Mouse (Mus musculus): ENCODE measurements at regions not wholly inside any gene's neighbourhood (a gene's known extent, or its start where the extent isn't known, plus 50 kb on each side); places are given as distances from the start of the nearest gene placed in this dataset.
"Not testable (repeated sequence)": the region's sequence is repeated elsewhere in the genome, so short reads cannot be mapped to it uniquely, and the experiment has no call there.

DNA sequence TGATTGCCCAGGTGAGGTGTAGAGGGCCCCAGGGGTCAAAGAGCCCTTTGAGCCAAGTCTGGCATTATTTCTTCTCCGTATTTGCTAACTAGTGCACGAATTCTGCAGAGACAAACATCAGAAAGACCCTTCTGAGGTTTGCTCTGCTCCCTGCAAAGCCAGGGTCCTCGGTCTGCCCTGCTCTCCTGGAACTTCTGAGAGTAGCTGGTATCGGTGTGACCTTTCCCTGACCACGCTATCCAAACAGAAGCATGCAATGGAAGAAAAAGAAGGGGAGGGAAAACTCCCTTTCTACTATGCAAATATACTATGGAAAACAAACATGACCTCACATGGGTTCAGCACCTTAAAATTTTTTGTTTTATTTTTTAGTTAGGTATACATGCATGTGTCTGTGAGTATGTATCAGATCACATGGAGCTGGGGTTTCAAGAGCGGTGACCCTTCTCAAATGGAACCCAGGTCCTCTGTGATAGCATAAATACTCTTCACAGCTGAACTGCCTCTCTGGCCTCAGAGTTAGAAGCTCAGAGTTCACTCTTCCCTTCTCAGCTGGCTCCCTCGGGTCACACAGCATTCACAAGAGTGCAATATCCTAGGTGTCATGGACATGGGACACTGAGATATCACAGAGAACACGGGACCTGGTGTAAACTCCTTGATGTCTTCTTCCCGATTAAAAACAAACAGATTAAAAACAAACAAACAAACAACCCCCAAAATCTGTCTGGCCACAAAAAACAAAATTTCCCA, 144.7 kb downstream of the Bcl2l11 start:
- DNase-seq: no peak

DNA sequence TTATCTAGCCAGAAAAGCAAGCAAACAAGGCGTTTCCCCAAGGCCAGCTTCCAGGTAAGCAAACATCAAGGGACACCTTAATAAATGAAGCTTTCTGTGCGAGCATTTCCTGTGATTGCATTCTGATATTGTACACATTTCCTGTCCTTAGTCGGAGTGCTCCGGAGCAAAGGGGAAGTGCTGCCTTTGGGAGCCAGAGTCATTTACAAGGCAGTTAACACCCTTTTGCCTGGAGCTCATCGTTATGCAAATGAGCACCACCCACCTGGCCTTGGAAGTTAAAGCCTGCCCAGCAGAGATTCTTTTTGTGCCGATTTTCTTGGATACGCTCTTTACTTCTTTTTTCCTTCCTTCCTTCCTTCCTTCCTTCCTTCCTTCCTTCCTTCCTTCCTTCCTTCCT, 147.0 kb downstream of the Bcl2l11 start:
- DNase-seq: no peak

DNA sequence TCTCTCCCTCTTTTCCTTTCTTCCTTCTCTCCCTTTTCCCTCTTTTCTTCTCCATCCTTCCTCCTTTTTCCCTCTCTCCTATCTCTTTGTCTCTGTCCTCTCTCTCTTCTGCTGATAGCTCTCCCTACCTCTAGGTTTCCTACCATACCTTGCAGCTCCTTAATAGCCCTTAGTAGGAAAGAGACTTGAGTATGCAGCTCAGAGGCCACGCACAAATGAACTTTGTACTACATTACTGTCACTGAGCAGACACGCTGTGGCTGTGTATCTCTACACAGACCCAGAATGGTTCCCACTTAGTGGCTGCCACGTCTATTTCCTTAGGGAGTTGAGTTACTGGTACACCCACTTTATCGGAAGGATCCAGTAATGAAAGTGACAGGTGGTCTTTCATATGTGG, 147.5 kb downstream of the Bcl2l11 start:
- no peak for DNase-seq

DNA sequence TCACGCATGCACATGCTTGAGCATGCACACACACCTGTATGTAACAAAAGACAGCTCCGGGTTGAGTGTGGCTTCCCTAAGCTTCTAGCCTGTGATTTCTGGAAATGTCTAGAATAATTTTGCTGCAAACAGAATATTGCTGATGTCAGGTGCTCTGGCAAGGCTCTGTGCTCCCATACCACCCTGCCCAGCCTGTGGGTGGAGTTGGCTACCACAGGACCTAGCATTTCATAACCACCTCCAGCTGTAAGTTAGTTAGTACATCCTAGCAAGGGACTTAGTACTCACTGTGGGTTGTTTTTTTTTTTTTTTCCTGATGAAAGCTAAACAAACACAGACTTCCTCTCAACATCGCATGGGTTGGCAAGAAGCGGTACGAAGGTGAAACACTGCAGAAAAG, 150.5 kb downstream of the Bcl2l11 start:
- DNase-seq: no peak

DNA sequence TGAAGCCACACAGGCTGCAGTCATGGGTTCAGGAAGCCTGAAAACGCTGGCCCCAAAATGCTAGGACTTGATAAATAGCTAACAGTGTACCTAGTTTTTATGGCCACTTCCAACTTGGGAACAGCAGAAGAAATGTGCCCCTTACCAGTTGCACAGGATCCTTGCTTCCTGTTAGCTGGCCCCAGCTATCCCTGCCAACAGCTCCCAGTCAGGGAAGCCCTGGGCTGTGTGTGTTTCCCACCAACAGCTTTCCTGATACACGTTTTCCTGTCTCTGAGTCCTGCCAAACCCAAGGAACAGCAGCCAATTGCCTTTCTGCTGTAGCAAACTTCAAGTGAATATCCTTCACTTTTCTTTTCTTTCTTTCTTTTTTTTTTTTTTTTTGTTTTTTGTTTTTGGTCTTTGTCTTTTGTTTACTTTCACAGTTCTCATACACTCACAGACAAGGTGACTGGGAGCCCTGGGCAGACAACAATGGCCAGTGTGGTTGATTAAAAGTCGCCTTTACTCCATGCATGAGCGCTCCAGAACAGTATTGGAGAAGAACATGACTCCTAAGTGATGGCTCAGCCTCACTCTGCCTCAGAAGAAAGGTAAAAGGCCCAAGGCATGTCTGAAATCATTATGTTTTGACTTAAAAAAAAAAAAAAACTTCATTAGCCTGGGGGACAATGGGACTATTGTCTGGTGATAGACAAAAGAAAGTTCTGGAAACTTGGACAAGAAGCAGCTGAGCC, 151.7 kb downstream of the Bcl2l11 start:
- no peak for DNase-seq

GRCm38 (mm10) chr2:128278124-128278432, 152.2 kb downstream of the Bcl2l11 start:
- peak; percentile 82 for DNase-seq

GRCm38 (mm10) chr2:128278608-128279081, 152.8 kb downstream of the Bcl2l11 start:
- DNase-seq: peak; percentile 34

GRCm38 (mm10) chr2:128279127-128279710, 153.4 kb downstream of the Bcl2l11 start:
- DNase-seq: no peak

DNA sequence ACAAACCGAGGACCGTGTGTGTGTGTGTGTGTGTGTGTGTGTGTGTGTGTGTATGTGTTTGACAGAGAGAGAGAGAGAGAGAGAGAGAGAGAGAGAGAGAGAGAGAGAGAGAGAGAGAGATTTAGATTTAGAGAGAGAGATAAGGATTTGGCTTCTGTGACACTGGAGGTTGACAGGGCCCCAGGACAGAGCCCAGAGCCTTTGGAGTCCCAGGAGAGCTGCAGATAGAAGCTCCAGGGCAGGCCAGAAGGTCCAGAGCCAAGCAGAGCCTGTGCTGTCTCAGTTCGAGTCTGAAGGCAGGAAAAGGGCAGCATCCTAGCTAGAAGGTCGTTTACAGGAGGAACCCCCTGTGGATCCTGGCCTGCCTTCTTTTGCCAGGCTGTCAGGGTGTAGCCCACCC, 156.8 kb downstream of the Bcl2l11 start:
- DNase-seq: no peak

- DNase-seq: peak; percentile 54
Measured at GRCm38 (mm10) chr2:128284822-128285421, 159.1 kb downstream of the Bcl2l11 start.

DNA sequence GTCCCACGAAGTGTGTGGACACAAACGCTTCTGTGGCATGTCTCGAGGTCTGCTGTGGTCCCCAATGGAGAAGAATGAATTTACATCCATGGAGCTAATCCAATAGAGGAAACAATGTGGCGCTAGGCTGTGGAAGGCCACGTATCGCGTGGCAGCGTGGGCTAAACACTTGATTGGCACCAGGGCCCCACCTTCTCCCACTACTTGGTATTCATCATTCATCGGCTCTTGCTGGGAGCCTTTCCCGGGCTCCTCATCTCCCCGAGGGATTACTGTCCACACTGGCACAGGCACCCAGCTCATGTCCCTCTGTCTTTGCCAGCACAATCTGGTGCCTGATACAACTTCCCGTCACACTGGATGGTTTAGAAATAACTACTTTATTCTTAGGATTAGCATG, 159.6 kb downstream of the Bcl2l11 start:
- no peak for DNase-seq

- DNase-seq: no peak
Measured at GRCm38 (mm10) chr2:128288138-128288551, 162.3 kb downstream of the Bcl2l11 start.

DNA sequence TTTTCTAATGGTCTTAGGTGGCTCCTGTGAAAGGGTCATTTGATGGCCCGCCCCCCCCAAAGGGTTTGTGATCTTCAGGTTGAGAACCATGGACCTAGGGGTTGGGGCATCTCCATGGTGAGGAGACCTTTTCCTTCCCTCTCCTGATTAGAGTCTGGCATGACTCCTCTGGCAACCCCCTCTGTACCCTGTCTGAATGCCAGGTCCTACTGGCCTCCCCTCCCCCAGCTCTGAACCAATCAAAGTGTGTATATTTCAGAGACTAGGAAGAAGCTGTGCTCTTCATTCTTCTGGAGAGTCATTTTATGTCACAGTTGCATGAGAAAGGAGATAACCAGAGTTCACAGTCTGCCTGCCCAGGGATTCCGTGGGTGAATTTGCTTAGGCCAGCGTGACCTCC, 164.8 kb downstream of the Bcl2l11 start:
- DNase-seq: no peak

GRCm38 (mm10) chr2:128294610-128295009, 168.8 kb downstream of the Bcl2l11 start:
- DNase-seq: no peak

DNA sequence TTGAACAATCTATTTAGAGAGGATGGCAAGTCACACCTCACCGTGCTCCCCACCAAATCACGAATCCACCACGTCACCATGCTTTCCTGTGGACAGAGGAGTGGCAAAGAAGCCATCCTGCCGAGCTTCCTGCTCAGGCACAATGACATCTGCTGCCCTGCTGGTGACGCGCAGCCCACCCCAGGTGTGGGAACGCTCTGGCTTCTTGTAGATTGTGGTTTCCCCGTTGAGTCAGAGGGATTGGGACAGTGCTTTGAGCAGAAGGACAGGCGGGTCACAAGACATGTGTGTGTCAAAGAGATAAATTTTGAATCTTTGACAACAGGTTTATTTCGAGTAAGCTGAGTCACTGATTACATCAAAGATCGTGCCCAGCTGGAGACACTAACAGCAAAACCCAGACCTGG, 169.2 kb downstream of the Bcl2l11 start:
- no peak for DNase-seq

DNA sequence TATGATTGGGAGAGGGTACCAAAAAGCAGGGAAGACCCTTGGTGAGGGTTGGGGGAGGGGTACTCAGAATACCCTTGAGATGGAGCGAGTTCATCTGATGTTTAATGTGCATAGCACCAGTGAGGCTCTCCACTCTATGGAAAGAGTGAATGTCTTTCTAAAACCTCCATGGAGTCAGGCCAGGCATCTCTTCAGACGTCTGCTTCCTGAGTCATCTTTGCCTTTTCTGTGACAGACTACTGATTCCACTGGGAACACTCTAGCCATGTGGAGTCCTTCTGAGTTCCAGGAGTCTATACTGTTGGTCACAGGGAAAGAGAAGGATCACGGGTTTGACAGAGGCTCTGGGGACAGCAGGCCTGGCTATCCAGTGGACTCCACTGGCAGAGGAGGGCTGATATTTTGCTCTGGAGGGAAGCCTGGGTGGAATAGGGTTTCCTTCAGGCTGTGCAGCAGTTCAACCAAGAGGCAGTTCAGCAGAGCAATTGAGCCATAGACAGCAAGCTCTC, 169.9 kb downstream of the Bcl2l11 start:
- no peak for DNase-seq

- DNase-seq: not testable (repeated sequence)
Measured at GRCm38 (mm10) chr2:128296423-128296822, 170.6 kb downstream of the Bcl2l11 start.

- no peak for DNase-seq
Measured at GRCm38 (mm10) chr2:128296897-128297296, 171.1 kb downstream of the Bcl2l11 start.

DNA sequence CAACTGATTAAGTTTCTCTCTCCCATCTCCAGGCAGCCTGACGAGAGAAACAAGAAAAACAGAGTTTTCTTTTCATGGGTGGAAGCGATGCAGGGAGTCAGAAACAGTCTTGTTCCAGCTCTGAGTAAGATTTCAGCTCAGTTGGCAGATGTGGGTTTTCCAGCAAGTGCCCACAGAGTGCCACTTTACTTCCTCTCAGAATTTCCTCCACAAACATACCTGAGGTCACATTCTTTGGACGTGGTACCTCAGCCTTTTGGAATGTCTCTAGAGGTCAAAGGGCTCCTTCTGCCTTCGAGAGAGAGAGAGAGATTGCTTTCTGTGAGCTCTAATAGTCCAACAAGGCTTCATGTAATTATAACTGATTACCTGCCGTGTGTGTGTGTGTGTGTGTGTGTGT, 172.0 kb downstream of the Bcl2l11 start:
- DNase-seq: no peak

DNA sequence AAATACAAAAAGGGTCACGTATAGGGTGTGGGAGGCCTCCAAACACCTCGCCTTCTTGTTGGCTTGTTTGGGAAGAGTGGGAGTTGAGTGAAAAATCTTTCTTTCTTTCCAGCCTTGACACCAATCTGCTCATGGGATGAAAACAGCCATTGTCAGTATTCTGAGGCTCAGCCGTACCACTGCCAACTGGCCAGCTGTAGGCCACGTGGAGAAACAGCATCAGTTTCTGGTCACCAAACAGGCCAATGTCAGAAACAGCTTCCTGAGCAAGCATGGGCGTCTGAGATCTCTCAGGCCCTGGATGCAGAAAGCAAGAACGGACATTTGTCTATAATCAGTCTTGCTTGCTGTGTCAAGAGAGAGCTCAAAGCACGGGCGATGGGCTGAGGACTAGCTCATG, 173.2 kb downstream of the Bcl2l11 start:
- DNase-seq: no peak

GRCm38 (mm10) chr2:128301709-128302108, 175.9 kb downstream of the Bcl2l11 start:
- DNase-seq: no peak

- DNase-seq: no peak
Measured at GRCm38 (mm10) chr2:128304063-128304712, 178.3 kb downstream of the Bcl2l11 start.

DNA sequence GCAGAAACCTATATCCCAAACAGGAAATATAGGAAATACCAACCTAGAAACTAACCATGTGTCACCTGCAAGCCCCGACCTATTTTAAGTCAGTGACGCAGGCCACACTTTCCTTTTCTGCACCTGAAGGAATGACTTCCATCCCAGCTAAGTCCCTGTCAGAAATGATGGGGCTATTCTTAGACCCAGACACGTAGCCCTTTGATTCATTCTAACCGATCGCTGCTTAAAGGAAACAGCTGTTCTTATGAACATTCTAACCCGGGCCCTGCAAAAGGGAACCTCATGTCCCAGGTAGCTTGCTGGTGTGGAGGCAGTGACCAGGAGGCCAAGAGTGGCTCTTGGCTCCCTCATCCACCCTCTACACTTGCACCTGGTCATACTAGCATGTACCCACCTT, 180.9 kb downstream of the Bcl2l11 start:
- no peak for DNase-seq

Measured in cerebellum, adult 9-11 months (tissue).